Mouse (Mus musculus): ENCODE data around the gene Slc6a16.

GRCm38 (mm10) chr7:45272786-45273412 is 32.0 kb downstream of the Slc6a16 start:
- no peak for TF ChIP-seq CTCF (IDR thresholded peaks at IDR 0.05; ENCODE audit: borderline replicate concordance, extremely low read depth, insufficient read depth, insufficient read length)
- no peak for TF ChIP-seq POLR2A (IDR thresholded peaks at IDR 0.05; ENCODE audit: borderline replicate concordance, extremely low read depth, insufficient read depth, insufficient read length, poor library complexity, severe bottlenecking)

Data from brain, embryonic 14.5 days (tissue).